Mouse (Mus musculus): Measurements from ENCODE around the gene Rpl32.

DNA sequence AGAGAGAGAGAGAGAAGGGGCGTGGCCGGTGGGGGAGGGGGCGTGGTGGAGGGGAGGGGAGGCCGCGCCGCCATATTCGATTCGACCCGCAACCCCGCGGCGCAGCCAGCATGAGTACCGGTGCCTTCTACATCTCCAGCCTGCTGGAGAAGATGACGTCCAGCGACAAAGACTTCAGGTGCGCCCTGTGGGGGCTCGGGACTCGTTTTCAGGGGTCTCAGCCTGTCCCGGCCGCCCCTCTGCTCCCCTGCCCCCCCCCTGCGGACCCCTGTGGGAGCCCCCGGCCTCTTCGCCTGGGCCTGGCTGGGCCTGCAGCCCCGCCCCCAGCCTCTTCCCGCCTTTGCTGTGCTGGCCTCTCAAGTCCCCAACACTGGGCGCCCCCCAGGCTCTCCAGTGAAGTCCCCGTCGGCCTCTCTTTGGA, 34.0 kb downstream of the Rpl32 start, which contains the start of gene Cand2:
- TF ChIP-seq POLR2A (IDR thresholded peaks at IDR 0.05; ENCODE audit: extremely low read depth, insufficient read depth, low read length): no peak
- TF ChIP-seq CTCF (IDR thresholded peaks at IDR 0.05; ENCODE audit: low read depth, low read length): no peak
